Mouse (Mus musculus) kidney, embryonic 15.5 days (tissue): ENCODE measurements around the gene Mgat4d. TPM values are rescaled to one million over a fixed set of nuclear protein-coding genes. Genes with fewer than 3 reads are reported as not detected.
A peak's percentile ranks its signal among the peaks of the same experiment; 100 is the strongest.

Experiments used
- ATAC-seq: fragments of 200-750 bp; cut with Nextera tagmentation; replicated peaks from 2 replicates; pipeline ENCODE4 v1.8.0; 2017; ENCODE audit warnings: moderate TSS enrichment; ENCODE audit not compliant: low FRiP score
- H3K27ac ChIP-seq: fragments of 300-500 bp; sonication (generic); 2 replicates; pipeline ENCODE4 v1.5.1; 2015; ENCODE audit warnings: mild to moderate bottlenecking, inconsistent platforms
- H3K27me3 ChIP-seq: fragments of 300-500 bp; sonication (generic); 2 replicates; pipeline ENCODE4 v1.6.1; 2015; ENCODE audit warnings: inconsistent platforms
- H3K36me3 ChIP-seq: fragments of 300-500 bp; sonication (generic); 2 replicates; pipeline ENCODE4 v1.6.1; 2015; ENCODE audit warnings: inconsistent platforms
- H3K4me1 ChIP-seq: fragments of 300-500 bp; sonication (generic); 2 replicates; pipeline ENCODE4 v1.6.1; 2015; ENCODE audit warnings: inconsistent platforms
- H3K4me2 ChIP-seq: fragments of 300-500 bp; sonication (generic); 2 replicates; pipeline ENCODE4 v1.6.1; 2015; ENCODE audit warnings: moderate library complexity, mild to moderate bottlenecking, inconsistent platforms
- H3K4me3 ChIP-seq: fragments of 300-500 bp; sonication (generic); replicated peaks from 2 replicates; pipeline ENCODE4 v1.5.1; 2015; ENCODE audit warnings: mild to moderate bottlenecking, inconsistent platforms
- H3K9ac ChIP-seq: fragments of 300-500 bp; sonication (generic); 2 replicates; pipeline ENCODE4 v1.6.1; 2015; ENCODE audit warnings: mild to moderate bottlenecking, inconsistent platforms
- H3K9me3 ChIP-seq: fragments of 300-500 bp; sonication (generic); replicated peaks from 2 replicates; pipeline ENCODE4 v1.6.1; 2016; ENCODE audit warnings: inconsistent platforms
- WGBS: fragments of 180-500 bp; shearing (Covaris S2); methylation state at CpG from one replicate; pipeline ENCODE4 v1.1.7; 2015; ENCODE audit warnings: mixed read lengths; 5-methylcytosine and 5-hydroxymethylcytosine counted together
- polyA plus RNA-seq: library from polyadenylated mRNA; unstranded; fragments of >200 nt; fragmentation: Nextera tagmentation; extraction: Ambion mirVana; gene quantifications from 2 replicates; pipeline ENCODE4 v1.2.1, GENCODE M21; 2015

Mgat4d gene
- polyA plus RNA-seq, 1 experiment from 2014 or later, result not detected

DNA sequence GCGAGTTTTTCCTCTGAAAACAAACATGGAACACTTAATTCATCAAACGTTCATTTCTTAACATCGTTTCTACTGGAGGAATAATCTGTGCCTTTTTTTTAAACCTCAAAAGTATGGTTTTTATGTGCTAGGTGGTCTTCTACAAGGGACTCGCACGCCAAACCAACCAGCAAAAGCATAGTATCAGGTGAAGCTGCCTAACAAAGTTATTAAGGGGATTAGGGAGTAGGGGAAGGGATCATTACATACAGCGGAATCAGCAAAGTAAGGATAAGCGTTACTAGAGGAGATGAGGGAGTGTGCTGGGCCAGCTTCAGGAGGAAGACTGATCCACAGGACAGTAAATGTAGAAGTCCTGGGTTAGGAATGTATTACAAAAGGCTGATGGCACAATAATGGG lies 15.4 kb upstream of the Mgat4d start:
- 9% methylated on average over 7 of the region's 7 CpGs for WGBS

DNA sequence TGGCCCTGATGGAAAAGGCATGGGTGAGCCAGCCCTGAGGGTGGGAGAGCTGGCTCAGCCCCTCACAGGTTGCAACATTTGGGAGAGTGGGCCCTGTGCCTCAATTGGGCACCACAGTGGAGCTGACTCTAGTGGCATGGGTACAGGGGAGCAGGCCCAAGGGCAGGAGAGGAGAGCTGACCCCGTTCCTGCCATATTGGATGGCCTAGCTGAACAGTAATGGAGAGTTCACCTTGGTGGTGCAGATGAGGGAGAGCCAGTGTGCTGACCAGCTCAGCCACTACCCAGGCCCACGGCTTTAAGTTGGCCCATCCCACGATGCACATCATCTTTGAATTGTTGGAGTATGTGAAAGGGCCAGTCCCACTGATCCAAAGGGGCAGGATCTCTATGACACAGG lies 6.2 kb upstream of the Mgat4d start:
- no peak overlapping the region for H3K27ac ChIP-seq
- 87% methylated on average over 3 of the region's 3 CpGs for WGBS
- no peaks in the 10 kb centered on the region for H3K27me3 ChIP-seq
- no peaks in the 10 kb centered on the region for H3K36me3 ChIP-seq
- no peaks in the 10 kb centered on the region for H3K9me3 ChIP-seq
- H3K4me2 ChIP-seq, result no peak overlapping the region
- no peak overlapping the region for H3K4me3 ChIP-seq
- H3K4me1 ChIP-seq, result no peaks in the 10 kb centered on the region
- no peak overlapping the region for H3K9ac ChIP-seq
- ATAC-seq, result no peak

More for the DNA sequence above, 15.4 kb upstream of the Mgat4d start:
- no peak for ATAC-seq
- H3K9me3 ChIP-seq, result no peaks in the 10 kb centered on the region
- peak overlapping the region; percentile 94 for H3K4me2 ChIP-seq
- H3K4me3 ChIP-seq, result peak overlapping the region; percentile 95
- H3K27me3 ChIP-seq, result peaks cover 6% of the 10 kb centered on the region; the same call in 1 of the 2 replicates
- H3K4me1 ChIP-seq, result peaks cover 8% of the 10 kb centered on the region
- peaks cover 12% of the 10 kb centered on the region for H3K36me3 ChIP-seq
- H3K9ac ChIP-seq, result no peak overlapping the region
- no peak overlapping the region for H3K27ac ChIP-seq

DNA sequence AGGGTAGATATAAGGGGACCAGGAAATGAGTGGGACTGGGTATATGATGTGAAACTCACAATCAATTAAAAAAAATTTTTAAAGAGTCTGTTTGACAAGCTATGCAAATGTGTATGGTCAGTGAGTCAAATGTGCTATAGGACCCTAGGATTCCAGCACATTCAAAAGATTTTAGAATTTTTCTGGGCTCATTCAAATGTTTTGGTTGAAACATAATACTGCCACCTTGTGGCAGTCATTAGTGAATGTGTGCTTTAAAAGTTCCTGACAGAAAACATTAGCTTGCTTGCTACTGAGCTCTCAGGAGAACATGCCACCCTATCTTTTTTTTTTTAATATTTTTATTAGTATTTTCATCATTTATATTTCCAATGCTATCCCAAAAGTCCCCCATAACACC lies 5.6 kb upstream of the Mgat4d start:
- Histone ChIP-seq H3K4me2 (no peak overlapping the region), H3K9me3 (no peaks in the 10 kb centered on the region), H3K27me3 (no peaks in the 10 kb centered on the region)

DNA sequence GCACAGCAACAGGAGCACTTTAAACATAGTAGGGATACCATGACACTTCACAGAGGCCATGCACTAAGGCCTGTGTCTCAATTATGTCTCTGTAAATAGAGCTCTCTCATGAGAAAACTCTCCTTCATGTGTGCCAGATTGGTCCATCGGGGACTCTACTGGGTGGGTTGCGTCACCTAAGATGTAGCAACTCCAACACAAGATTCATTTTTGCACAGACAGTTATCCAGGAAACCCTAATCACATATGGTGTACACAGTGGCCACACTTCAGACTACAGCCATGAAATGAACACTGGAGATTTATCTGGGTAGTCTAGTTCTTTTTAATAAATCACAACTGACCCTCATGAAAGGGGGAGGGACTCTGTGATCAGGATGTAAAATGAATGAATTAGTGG lies 3.0 kb downstream of the Mgat4d start:
- no peak overlapping the region for H3K27ac ChIP-seq
- WGBS, result 91% methylated on average over 2 of the region's 2 CpGs
- H3K4me2 ChIP-seq, result no peak overlapping the region

More for the DNA sequence above, 5.6 kb upstream of the Mgat4d start:
- Histone ChIP-seq H3K4me3 (no peak overlapping the region), H3K27ac (no peak overlapping the region), H3K4me1 (no peaks in the 10 kb centered on the region), H3K36me3 (no peaks in the 10 kb centered on the region), H3K9ac (no peak overlapping the region)
- no peak for ATAC-seq

DNA sequence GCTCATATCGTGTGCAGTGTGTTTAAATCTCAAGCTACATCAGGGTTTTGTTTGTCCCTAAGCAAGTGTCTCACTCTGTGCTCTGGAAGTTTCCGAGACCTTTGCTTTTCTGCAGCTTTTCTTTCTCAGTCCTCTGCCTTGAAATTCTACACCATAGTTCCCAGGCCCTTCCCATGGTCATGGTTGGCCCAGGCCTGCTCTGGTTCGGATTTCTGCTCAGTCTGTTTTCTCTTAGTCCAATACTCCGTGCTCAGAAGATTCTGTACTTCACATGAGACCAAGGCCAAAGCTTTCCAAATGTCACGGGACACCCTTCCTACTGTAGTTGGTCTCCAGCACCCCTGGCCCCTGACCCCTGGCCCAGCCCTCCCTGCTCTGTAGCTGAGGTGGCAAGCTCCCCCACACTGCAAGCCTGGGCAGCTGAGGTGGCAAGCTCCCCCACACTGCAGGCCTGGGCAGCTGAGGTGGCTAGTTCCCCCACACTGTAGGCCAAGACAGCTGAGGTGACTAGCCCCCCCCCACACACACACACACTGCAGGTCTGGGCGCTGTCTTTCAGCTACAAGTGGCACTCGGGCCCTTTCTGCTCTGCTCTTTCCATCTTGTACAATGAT lies 15.0 kb downstream of the Mgat4d start:
- Histone ChIP-seq H3K4me3 (no peak overlapping the region), H3K9ac (no peak overlapping the region), H3K4me2 (no peak overlapping the region), H3K9me3 (no peaks in the 10 kb centered on the region), H3K4me1 (peaks cover 8% of the 10 kb centered on the region), H3K27ac (peak overlapping the region; percentile 45; the same call in 1 of the 2 replicates), H3K27me3 (no peaks in the 10 kb centered on the region), H3K36me3 (no peaks in the 10 kb centered on the region)
- 33% methylated on average over 7 of the region's 7 CpGs for WGBS
- ATAC-seq, result peak; percentile 78

More for the DNA sequence above, 3.0 kb downstream of the Mgat4d start:
- ATAC-seq, result no peak
- Histone ChIP-seq H3K36me3 (no peaks in the 10 kb centered on the region), H3K9ac (no peak overlapping the region), H3K9me3 (no peaks in the 10 kb centered on the region), H3K4me1 (no peaks in the 10 kb centered on the region), H3K27me3 (no peaks in the 10 kb centered on the region), H3K4me3 (no peak overlapping the region)

DNA sequence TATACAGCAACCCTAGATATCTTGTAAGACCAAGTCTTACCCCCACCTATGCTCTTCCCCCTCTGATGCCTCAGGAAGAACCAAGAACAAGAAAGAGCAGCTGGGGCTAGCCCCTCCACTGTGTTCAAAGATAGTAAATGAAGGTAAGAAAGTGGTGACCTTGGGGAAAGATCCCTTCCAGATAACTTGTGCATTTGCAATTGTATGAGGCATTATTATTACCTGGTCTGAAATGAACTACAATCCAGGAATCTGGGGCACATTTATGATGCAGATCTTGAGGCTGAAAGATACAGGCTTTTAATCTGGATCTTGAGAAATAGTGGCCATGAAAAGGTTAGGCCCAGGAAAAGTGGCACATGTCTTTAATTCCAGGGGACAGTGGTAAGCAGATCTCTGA lies 29.0 kb downstream of the Mgat4d start:
- no peak overlapping the region for H3K9ac ChIP-seq
- ATAC-seq, result no peak

DNA sequence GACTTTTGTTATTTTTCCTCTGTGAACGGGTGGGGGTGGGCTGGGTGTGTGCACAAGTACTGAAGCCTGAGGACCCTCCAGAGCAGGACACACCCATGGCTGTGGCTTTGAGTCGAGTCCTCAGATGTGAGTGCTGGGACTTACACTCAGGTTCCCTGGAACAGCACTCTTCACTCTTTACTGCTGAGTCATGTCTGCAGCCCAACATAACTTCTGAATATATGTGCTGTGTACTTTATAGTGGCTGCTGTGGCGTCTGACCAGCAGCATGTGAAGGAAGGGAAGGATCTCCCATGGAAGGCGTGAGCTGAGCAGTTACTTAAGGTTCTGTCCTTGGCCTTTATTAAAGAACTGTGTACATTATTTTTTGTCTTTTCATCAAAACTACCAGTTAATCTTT lies 31.9 kb downstream of the Mgat4d start:
- H3K36me3 ChIP-seq, result no peaks in the 10 kb centered on the region
- H3K4me1 ChIP-seq, result no peaks in the 10 kb centered on the region
- 65% methylated on average over 4 of the region's 4 CpGs for WGBS
- H3K27ac ChIP-seq, result no peak overlapping the region
- ATAC-seq, result no peak
- H3K9me3 ChIP-seq, result no peaks in the 10 kb centered on the region
- H3K9ac ChIP-seq, result no peak overlapping the region
- no peaks in the 10 kb centered on the region for H3K27me3 ChIP-seq
- H3K4me2 ChIP-seq, result no peak overlapping the region
- no peak overlapping the region for H3K4me3 ChIP-seq

More for the DNA sequence above, 29.0 kb downstream of the Mgat4d start:
- Histone ChIP-seq H3K36me3 (no peaks in the 10 kb centered on the region), H3K9me3 (no peaks in the 10 kb centered on the region), H3K4me2 (no peak overlapping the region), H3K4me3 (no peak overlapping the region), H3K4me1 (no peaks in the 10 kb centered on the region), H3K27ac (no peak overlapping the region), H3K27me3 (no peaks in the 10 kb centered on the region)

DNA sequence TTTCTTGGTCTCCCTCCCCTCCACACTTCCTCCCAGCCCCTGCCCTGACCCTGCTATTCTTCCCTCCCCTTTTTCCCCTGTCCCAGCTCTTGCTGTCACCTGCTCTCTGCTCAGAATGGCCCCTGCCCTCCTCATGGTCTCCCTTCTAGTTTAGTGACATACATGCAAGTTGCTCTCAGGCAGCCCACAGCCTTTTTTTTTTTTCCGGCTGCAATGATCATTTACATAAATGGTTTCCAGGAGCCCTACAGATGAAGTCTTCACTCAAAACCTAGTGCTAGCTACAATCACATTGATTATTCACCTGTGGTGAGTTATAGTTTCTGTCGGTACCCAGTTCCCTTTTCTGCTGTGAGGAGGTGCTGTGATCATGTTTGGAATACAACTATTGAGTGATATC lies 32.7 kb downstream of the Mgat4d start:
- no peak overlapping the region for H3K4me3 ChIP-seq
- H3K27me3 ChIP-seq, result no peaks in the 10 kb centered on the region
- H3K27ac ChIP-seq, result no peak overlapping the region

DNA sequence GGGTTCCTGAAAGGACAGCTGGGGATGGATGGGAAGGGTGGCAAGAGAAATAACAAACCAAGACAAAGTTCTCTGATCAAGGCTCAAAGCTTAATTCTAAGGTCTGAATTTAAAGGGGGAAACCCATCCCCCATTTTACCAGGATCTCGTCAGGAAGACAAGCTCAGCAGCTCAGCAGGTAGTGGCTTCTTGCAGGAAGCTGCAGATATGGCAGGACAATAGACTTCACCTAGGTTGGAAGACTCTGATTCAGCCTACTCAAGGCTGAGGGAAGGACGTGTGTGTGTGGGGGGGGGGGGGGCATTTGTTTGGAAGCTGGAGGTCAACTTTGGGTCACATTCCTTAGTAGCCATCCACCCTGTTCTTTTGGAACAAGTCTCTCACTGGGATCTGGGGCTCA lies 34.6 kb downstream of the Mgat4d start:
- H3K4me2 ChIP-seq, result no peak overlapping the region
- no peak overlapping the region for H3K9ac ChIP-seq
- ATAC-seq, result no peak
- H3K4me3 ChIP-seq, result no peak overlapping the region
- H3K9me3 ChIP-seq, result no peaks in the 10 kb centered on the region
- H3K27ac ChIP-seq, result no peak overlapping the region
- no peaks in the 10 kb centered on the region for H3K36me3 ChIP-seq
- peaks cover under 1% of the 10 kb centered on the region; the same call in 1 of the 2 replicates for H3K27me3 ChIP-seq
- no peaks in the 10 kb centered on the region for H3K4me1 ChIP-seq
- WGBS, result 41% methylated on average over 2 of the region's 2 CpGs

More for the DNA sequence above, 32.7 kb downstream of the Mgat4d start:
- Histone ChIP-seq H3K36me3 (no peaks in the 10 kb centered on the region), H3K9me3 (no peaks in the 10 kb centered on the region), H3K4me2 (no peak overlapping the region), H3K9ac (no peak overlapping the region), H3K4me1 (no peaks in the 10 kb centered on the region)
- no peak for ATAC-seq
- 79% methylated on average over 2 of the region's 2 CpGs for WGBS

DNA sequence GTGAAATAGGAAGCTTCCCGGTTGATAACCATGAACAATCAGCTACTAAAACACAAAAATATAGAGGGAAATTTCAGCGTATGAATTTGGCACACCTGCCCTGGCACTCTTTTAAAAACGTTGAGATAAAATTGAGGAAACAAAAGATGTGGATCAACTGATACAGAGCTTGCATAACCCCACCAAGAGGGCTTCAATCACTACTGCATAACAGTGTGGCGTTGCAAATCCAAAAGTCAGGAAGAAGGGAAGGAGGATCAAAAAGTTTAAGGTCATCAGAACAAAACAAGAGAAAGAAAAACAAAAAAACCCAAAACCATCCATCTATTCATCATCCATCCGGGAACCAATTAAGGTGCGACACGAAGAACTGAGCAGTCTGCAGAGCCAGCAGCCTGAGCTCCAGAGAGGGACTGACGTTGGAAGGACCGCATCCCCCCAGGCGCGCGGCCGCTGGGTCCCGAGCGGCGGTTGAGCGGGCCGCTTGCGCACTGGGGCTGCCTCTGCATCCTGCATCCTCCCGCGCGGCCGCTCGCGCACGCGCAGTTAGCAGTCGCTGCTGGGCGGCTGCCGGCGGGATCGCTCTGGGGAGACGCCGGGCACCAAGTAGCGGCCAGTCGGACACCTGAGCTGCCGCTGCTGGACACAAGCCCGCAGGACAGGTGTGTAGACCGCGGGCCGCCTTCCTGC lies 41.2 kb downstream of the Mgat4d start, which contains the start of gene Clgn:
Gene Clgn, plus strand, starts transcription at position 552 of the 690 bp plus-strand sequence.
- peaks cover 33% of the 10 kb centered on the region for H3K27me3 ChIP-seq
- H3K9ac ChIP-seq, result peak within 1 kb of the TSS; percentile 35; the same call in 1 of the 2 replicates
- H3K9me3 ChIP-seq, result no peaks in the 10 kb centered on the region
- no peaks in the 10 kb centered on the region for H3K36me3 ChIP-seq
- H3K27ac ChIP-seq, result no peak within 1 kb of the TSS
- ATAC-seq, result peak; percentile 89
- H3K4me2 ChIP-seq, result peak within 1 kb of the TSS; percentile 83
- peak within 1 kb of the TSS; percentile 48 for H3K4me3 ChIP-seq
- H3K4me1 ChIP-seq, result peaks cover 9% of the 10 kb centered on the region
- WGBS, result 4% methylated on average over 41 of the region's 41 CpGs

DNA sequence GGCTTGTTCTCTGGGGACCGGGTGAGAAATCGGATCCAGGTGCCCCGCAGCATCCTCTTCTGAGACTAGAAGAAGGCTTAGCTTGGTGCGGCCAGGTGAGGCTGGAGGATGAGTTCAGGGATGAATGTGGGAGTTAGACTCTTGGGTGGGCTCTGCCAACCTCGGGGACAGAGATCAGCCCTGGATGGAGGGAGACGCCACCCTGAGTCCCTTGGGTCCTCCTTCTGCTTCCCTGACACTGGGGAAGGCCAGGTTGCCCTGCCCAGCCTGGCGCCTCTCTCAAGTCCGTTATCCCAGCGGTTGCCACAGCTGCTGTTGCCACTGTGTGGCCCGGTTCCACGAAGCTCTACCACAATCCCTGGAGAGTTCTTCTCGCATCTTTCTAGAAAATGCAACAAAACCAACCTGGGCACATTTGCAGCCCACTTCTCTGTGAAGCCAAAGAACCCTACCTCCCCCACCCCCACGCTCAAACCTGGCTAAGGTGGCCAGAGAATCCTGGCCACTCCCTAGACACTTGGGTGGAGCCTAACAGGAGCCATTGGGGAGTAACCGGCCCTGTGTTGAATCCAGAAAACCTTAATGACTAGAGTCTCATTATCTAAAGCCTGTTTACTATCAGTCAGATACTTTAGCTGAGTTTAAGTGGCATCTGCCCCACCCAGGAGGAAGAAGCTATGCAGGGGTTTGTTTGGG lies 41.9 kb downstream of the Mgat4d start:
- Histone ChIP-seq H3K9ac (peak overlapping the region; percentile 35; the same call in 1 of the 2 replicates), H3K4me1 (peaks cover 9% of the 10 kb centered on the region), H3K27me3 (peaks cover 33% of the 10 kb centered on the region), H3K36me3 (no peaks in the 10 kb centered on the region), H3K9me3 (no peaks in the 10 kb centered on the region), H3K4me2 (peak overlapping the region; percentile 83), H3K27ac (no peak overlapping the region), H3K4me3 (peak overlapping the region; percentile 48)
- ATAC-seq, result peak; percentile 12; the same call in 1 of the 2 replicates
- WGBS, result 6% methylated on average over 14 of the region's 14 CpGs

DNA sequence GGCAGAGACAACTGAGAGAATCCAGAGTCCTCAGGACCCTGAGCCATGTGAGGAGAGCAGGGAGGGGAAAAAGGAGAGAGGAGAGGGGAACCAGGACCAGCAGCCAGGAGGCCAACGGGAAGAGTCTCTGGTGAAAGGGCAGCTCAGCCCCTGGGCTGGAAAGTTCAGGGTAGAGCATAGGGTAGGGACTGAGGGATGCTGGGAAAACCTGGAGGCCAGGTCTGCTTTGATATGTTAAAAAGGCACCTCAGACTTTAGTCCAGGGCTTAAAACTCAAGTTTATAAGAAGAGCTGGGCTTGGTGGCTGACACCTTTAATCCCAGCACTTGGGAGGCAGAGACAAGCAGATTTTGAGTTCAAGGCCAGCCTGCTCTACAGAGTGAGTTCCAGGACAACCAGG lies 44.2 kb downstream of the Mgat4d start:
- no peaks in the 10 kb centered on the region for H3K9me3 ChIP-seq
- H3K4me1 ChIP-seq, result peaks cover 9% of the 10 kb centered on the region
- H3K4me2 ChIP-seq, result no peak overlapping the region
- peaks cover 33% of the 10 kb centered on the region for H3K27me3 ChIP-seq
- no peak for ATAC-seq
- no peak overlapping the region for H3K27ac ChIP-seq
- no peak overlapping the region for H3K9ac ChIP-seq
- no peaks in the 10 kb centered on the region for H3K36me3 ChIP-seq
- 56% methylated on average over 1 of the region's 1 CpGs for WGBS
- H3K4me3 ChIP-seq, result no peak overlapping the region
